Mouse (Mus musculus) bone marrow macrophage, adult 2 months (primary cell): ENCODE measurements around the gene Arf3. TPM values are rescaled to one million over a fixed set of nuclear protein-coding genes. Genes with fewer than 3 reads are reported as not detected.

ENCODE experiments used
- H3K27ac ChIP-seq: 2 replicates; pipeline ENCODE4 v1.5.1; 2012; ENCODE audit warnings: low read depth, low read length; ENCODE audit not compliant: insufficient read depth
- H3K4me1 ChIP-seq: 2 replicates; pipeline ENCODE4 v1.6.1; 2012; ENCODE audit warnings: low read length; ENCODE audit not compliant: control insufficient read depth, insufficient read depth
- H3K4me3 ChIP-seq: 2 replicates; pipeline ENCODE4 v1.5.1; 2012; ENCODE audit warnings: mild to moderate bottlenecking, low read length, moderate library complexity; ENCODE audit not compliant: insufficient read depth
- CTCF ChIP-seq: IDR thresholded peaks from 2 replicates; pipeline ENCODE4 v1.5.1; 2012; ENCODE audit warnings: low read depth, mild to moderate bottlenecking, low read length, moderate library complexity
- POLR2A ChIP-seq: IDR thresholded peaks from 2 replicates; pipeline ENCODE4 v1.6.1; 2012; ENCODE audit warnings: mild to moderate bottlenecking, low read depth, low read length, borderline replicate concordance
- polyA plus RNA-seq: library from polyadenylated mRNA; stranded (reverse); fragments of >200 nt; gene quantifications from 2 replicates; pipeline ENCODE4 v1.2.4, GENCODE M21; 2012; ENCODE audit not compliant: missing spikeins, insufficient read depth, insufficient read length

The Arf3 gene
- polyA plus RNA-seq, 1 experiment, result 103 TPM

- TF ChIP-seq CTCF (no peak), POLR2A (no peak)
- no peak overlapping the region for H3K27ac ChIP-seq
- no peak overlapping the region for H3K4me3 ChIP-seq
- peaks cover 5% of the 10 kb centered on the region for H3K4me1 ChIP-seq
Measured at GRCm38 (mm10) chr15:98722191-98722590, 40.8 kb downstream of the Arf3 start.

GRCm38 (mm10) chr15:98717301-98717700 lies 45.7 kb downstream of the Arf3 start:
- TF ChIP-seq POLR2A, result no peak
- TF ChIP-seq CTCF, result no peak
- H3K4me1 ChIP-seq, result peaks cover 16% of the 10 kb centered on the region
- no peak overlapping the region for H3K4me3 ChIP-seq
- no peak overlapping the region for H3K27ac ChIP-seq

GRCm38 (mm10) chr15:98714230-98714652 lies 48.8 kb downstream of the Arf3 start:
- Histone ChIP-seq H3K4me3 (no peak overlapping the region), H3K27ac (no peak overlapping the region), H3K4me1 (peaks cover 16% of the 10 kb centered on the region)
- no peak for TF ChIP-seq POLR2A
- TF ChIP-seq CTCF, result no peak

GRCm38 (mm10) chr15:98710442-98710841 lies 52.6 kb downstream of the Arf3 start:
- TF ChIP-seq CTCF, result peak; percentile 98
- TF ChIP-seq POLR2A, result no peak
- Histone ChIP-seq H3K4me3 (no peak overlapping the region), H3K4me1 (peaks cover 20% of the 10 kb centered on the region), H3K27ac (no peak overlapping the region)

- H3K27ac ChIP-seq, result no peak within 1 kb of the TSS
Measured at GRCm38 (mm10) chr15:98707766-98708372, 55.1 kb downstream of the Arf3 start, which contains the start of gene Ccdc65. Ccdc65 (plus strand) TSS chr15:98708207.

GRCm38 (mm10) chr15:98704312-98704711 lies 58.7 kb downstream of the Arf3 start:
- Histone ChIP-seq H3K4me3 (no peak overlapping the region), H3K4me1 (peaks cover 4% of the 10 kb centered on the region), H3K27ac (no peak overlapping the region)
- TF ChIP-seq POLR2A (no peak), CTCF (no peak)

More at GRCm38 (mm10) chr15:98707766-98708372, 55.1 kb downstream of the Arf3 start, which contains the start of gene Ccdc65:
- TF ChIP-seq POLR2A (no peak), CTCF (peak; percentile 51)
- Histone ChIP-seq H3K4me1 (peaks cover 4% of the 10 kb centered on the region), H3K4me3 (peak within 1 kb of the TSS; percentile 61)

DNA sequence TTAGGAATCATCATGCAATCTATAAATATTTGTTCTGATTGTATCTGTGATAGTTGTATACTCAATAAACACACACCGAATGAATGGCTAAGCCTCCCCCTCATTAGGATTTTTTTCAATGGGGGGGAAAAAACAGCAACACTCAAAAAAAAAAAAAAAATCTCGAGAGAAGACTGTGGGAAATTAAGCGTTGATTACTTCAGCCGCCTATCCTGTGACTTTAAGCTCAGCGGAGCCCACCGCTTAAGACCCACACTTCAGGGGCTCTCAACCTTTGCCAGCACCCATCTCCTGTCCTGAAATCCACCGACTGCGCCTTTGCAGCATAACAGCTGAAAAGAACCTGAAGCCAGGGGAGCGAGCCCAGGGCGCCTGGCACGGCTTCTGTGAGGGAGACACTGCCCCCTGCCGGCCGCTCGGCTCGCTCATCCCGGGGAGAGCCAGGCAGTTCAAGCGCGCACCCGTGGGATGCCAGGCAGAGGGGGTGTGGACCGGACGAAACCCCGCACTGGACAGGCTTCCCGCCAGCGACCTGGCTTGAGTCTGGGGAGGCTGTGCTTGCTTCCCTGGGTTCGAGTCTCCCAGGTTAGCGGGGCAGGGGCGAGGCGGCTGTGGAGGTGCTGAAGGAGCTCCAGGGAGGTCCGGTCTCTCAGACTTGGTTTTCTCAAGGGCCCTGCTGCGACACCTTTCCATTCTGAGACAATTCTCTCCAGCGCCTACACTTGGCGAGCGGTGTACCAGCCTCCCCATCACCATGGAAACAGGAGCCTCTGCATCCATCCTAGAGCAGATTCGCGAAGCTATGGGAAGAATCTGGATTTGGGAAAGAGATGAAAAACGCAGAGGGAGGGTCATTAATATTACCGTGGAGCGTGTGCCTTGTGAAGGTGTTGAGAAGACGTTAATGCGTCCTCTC lies 63.6 kb downstream of the Arf3 start:
- Histone ChIP-seq H3K4me3 (peak overlapping the region; percentile 16; the same call in 1 of the 2 replicates), H3K27ac (no peak overlapping the region), H3K4me1 (no peaks in the 10 kb centered on the region)
- TF ChIP-seq CTCF, result peak; percentile 49; the same call in 1 of the 2 replicates
- TF ChIP-seq POLR2A, result no peak

DNA sequence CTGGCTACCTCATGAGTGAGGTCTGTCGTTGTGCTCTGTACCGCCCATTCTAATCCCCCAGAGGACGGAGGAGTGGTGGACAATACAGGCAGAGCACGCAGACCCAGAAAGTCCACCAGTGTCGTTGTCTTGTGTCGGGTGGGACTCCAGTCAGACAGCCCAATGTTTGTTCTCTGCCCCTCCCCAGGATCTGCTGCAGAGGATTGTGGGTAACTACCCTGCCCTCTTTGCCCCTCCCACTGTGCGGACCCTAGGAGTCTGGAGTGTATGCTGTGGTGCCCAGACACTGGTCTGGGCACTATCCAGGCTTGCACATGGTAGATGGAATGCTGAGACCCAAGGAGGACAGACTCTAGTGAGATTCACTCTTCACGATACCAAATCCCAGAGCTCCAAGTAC lies 66.8 kb downstream of the Arf3 start:
- Histone ChIP-seq H3K4me3 (no peak overlapping the region), H3K4me1 (no peaks in the 10 kb centered on the region), H3K27ac (no peak overlapping the region)
- TF ChIP-seq CTCF (no peak), POLR2A (no peak)

- Histone ChIP-seq H3K27ac (no peak overlapping the region), H3K4me1 (no peaks in the 10 kb centered on the region), H3K4me3 (no peak overlapping the region)
- TF ChIP-seq POLR2A (no peak), CTCF (no peak)
Measured at GRCm38 (mm10) chr15:98695726-98696125, 67.3 kb downstream of the Arf3 start.
